Mouse (Mus musculus) brain, embryonic 14.5 days (tissue): ENCODE results near the gene Ces2f.

Experiments used
- CTCF ChIP-seq: fragments of 200-500 bp; IDR thresholded peaks from 2 replicates; pipeline ENCODE4 v1.5.1; 2012; ENCODE audit warnings: inconsistent platforms, mild to moderate bottlenecking, moderate library complexity, borderline replicate concordance; ENCODE audit not compliant: insufficient read depth, insufficient read length; ENCODE audit errors: extremely low read depth
- POLR2A ChIP-seq: fragments of 200-500 bp; IDR thresholded peaks from 2 replicates; pipeline ENCODE4 v1.6.1; 2012; ENCODE audit warnings: mild to moderate bottlenecking, inconsistent platforms, borderline replicate concordance; ENCODE audit not compliant: poor library complexity, insufficient read depth, insufficient read length, severe bottlenecking; ENCODE audit errors: extremely low read depth

- TF ChIP-seq POLR2A, result no peak
- no peak for TF ChIP-seq CTCF
These were observed 37.0 kb downstream of the Ces2f start for GRCm38 (mm10) chr8:104984126-104984525.
